18 mouse cellular contexts compared by ENCODE assay signal in the genomic region with DNA sequence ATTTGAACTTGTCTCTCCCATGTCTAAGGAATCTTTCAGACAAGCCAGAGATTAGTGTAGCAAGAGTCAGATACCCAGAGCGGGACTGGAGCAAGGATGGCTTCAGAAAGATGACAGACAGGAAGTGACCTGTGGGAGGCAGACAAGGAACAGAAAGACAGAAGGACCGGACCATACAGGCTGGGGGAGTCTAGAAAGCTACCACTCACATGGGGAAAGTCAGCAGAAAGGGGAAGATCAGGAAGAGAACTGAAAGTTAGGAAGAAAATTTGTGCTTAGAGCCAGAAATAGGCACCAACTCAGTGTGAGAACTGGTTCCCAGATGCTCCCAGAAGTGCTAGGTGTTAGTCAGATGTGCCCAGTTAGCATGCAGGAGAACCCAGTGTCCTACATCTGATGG.
DNase-seq lines count a peak whose midpoint lies in the region; ATAC-seq and TF ChIP-seq lines count a peak whose summit lies in the region.
"Had no signal": no experiment of that assay in that cellular context is flagged by ENCODE, and none has a peak within 500 bp of the region (broad histone marks: within the 10 kb centered on the region; RNA-seq: fewer than 3 reads in every experiment).

No protein-coding gene starts in this region.

- peaks cover 64% of the 10 kb centered on the region for H3K4me1 ChIP-seq in heart, embryonic 11.5 days (ENCODE audit: control insufficient read depth, insufficient read depth, low read length)
- H3K4me1 ChIP-seq in kidney, postnatal 0 days (replicated peaks; ENCODE audit: insufficient read depth, low read length): peaks cover 28% of the 10 kb centered on the region
- peaks cover 70% of the 10 kb centered on the region for H3K4me1 ChIP-seq in limb, embryonic 12.5 days (replicated peaks)
- H3K4me1 ChIP-seq: hindbrain, embryonic 15.5 days had no signal

- no peaks in the 10 kb centered on the region for H3K27me3 ChIP-seq in heart, embryonic 11.5 days (ENCODE audit: control insufficient read depth, insufficient read depth, low read length)
- H3K27me3 ChIP-seq in kidney, postnatal 0 days (ENCODE audit: insufficient read depth, low read length): no peaks in the 10 kb centered on the region
- H3K27me3 ChIP-seq in limb, embryonic 12.5 days: no peaks in the 10 kb centered on the region
- H3K27me3 ChIP-seq: hindbrain, embryonic 15.5 days; liver, embryonic 13.5 days; neural tube, embryonic 12.5 days had no signal

- no peak for ATAC-seq in heart, embryonic 11.5 days (replicated peaks; ENCODE audit: insufficient number of reproducible peaks, low FRiP score, low TSS enrichment)
- no peak for ATAC-seq in kidney, postnatal 0 days (replicated peaks; ENCODE audit: low FRiP score, low read depth)
- ATAC-seq in limb, embryonic 12.5 days (ENCODE audit: insufficient number of reproducible peaks, insufficient read depth, low FRiP score, low TSS enrichment, low read depth): no peak
- ATAC-seq: forebrain, postnatal 0 days; intestine, postnatal 0 days had no signal

- H3K27ac ChIP-seq in heart, embryonic 11.5 days (ENCODE audit: low read depth, low read length): peak overlapping the region; percentile 96
- H3K27ac ChIP-seq in kidney, postnatal 0 days: 0 out of 2 replicates have a peak overlapping the region, but pooled peaks have one; percentile 13
- H3K27ac ChIP-seq in limb, embryonic 12.5 days: peak overlapping the region; percentile 81
- H3K27ac ChIP-seq: hindbrain, embryonic 15.5 days; liver, embryonic 13.5 days; neural tube, embryonic 12.5 days had no signal

- intact Hi-C loops in heart, postnatal 14 days (cut with DNase I): no loop called here

- WGBS in heart, embryonic 11.5 days (ENCODE audit: insufficient replicate concordance): 51% methylated on average over 2 of the region's 2 CpGs
- 66% methylated on average over 2 of the region's 2 CpGs for WGBS in kidney, postnatal 0 days
- 79% methylated on average over 2 of the region's 2 CpGs for WGBS in limb, embryonic 12.5 days

- no peak for TF ChIP-seq CTCF in kidney, postnatal 0 days (IDR thresholded peaks at IDR 0.05; ENCODE audit: low read depth)

- DNase-seq in heart, postnatal 14 days: no peak
- no peak for DNase-seq in kidney, postnatal 0 days (ENCODE audit: low spot score)
- DNase-seq in kidney, adult 11 months: no peak
- peak; percentile 28 for DNase-seq in telencephalon, adult 2 months (ENCODE audit: low read depth, low spot score)
- DNase-seq in kidney, postnatal 10 days: no peak
- DNase-seq: cerebellum, postnatal 14 days; forebrain, postnatal 0 days; gastrocnemius, adult 2 months; heart, adult 2 months; kidney, postnatal 4 days; liver, embryonic 13.5 days; lung, postnatal 10 days; thymus, postnatal 25 days had no signal

- no peaks in the 10 kb centered on the region for H3K36me3 ChIP-seq in heart, embryonic 11.5 days (ENCODE audit: control insufficient read depth, insufficient read depth, low read length)
- no peaks in the 10 kb centered on the region for H3K36me3 ChIP-seq in kidney, postnatal 0 days (ENCODE audit: insufficient read depth, low read length)
- H3K36me3 ChIP-seq in limb, embryonic 12.5 days: peaks cover 21% of the 10 kb centered on the region; the same call in 1 of the 2 replicates
- H3K36me3 ChIP-seq: hindbrain, embryonic 15.5 days; liver, embryonic 13.5 days; neural tube, embryonic 12.5 days had no signal

- H3K9ac ChIP-seq in heart, embryonic 11.5 days (ENCODE audit: low read depth, low read length): no peak overlapping the region
- H3K9ac ChIP-seq in kidney, postnatal 0 days (ENCODE audit: low read depth, low read length): no peak overlapping the region
- H3K9ac ChIP-seq in limb, embryonic 12.5 days (replicated peaks): no peak overlapping the region
- H3K9ac ChIP-seq: forebrain, postnatal 0 days; hindbrain, embryonic 15.5 days; liver, embryonic 13.5 days; neural tube, embryonic 12.5 days had no signal

- no peak overlapping the region for H3K4me3 ChIP-seq in heart, embryonic 11.5 days (ENCODE audit: low read depth, low read length)
- no peak overlapping the region for H3K4me3 ChIP-seq in kidney, postnatal 0 days (replicated peaks; ENCODE audit: low read depth, low read length)
- no peak overlapping the region for H3K4me3 ChIP-seq in limb, embryonic 12.5 days (replicated peaks)
- H3K4me3 ChIP-seq: gastrocnemius, adult 2 months; heart, adult 2 months; hindbrain, embryonic 15.5 days; liver, embryonic 13.5 days; neural tube, embryonic 12.5 days had no signal

- no peak overlapping the region for H3K4me2 ChIP-seq in heart, embryonic 11.5 days
- H3K4me2 ChIP-seq in kidney, postnatal 0 days (ENCODE audit: low read length): no peak overlapping the region
- H3K4me2 ChIP-seq in limb, embryonic 12.5 days: no peak overlapping the region
- H3K4me2 ChIP-seq: hindbrain, embryonic 15.5 days; liver, embryonic 13.5 days; neural tube, embryonic 12.5 days had no signal

- H3K9me3 ChIP-seq in heart, embryonic 11.5 days (replicated peaks; ENCODE audit: control insufficient read depth, low read length): no peaks in the 10 kb centered on the region
- H3K9me3 ChIP-seq in kidney, postnatal 0 days (replicated peaks; ENCODE audit: low read length): no peaks in the 10 kb centered on the region
- H3K9me3 ChIP-seq in limb, embryonic 12.5 days: no peaks in the 10 kb centered on the region
- H3K9me3 ChIP-seq: hindbrain, embryonic 15.5 days; liver, embryonic 13.5 days; neural tube, embryonic 12.5 days had no signal

Comparison
In these comparisons a context has a peak if more than half of its experiments do, and no peak if none do; other contexts are left out.
1. H3K27ac ChIP-seq: peak in every context shown above with its lines; median percentile 96 in heart, embryonic 11.5 days; 81 in limb, embryonic 12.5 days; 13 in kidney, postnatal 0 days.